Mouse (Mus musculus): ENCODE results near the gene 5730522E02Rik. TPM values are rescaled to one million over a fixed set of nuclear protein-coding genes. Genes with fewer than 3 reads are reported as not detected.

5730522E02Rik gene
- not detected for polyA plus RNA-seq (2017; shearing (Covaris generic))

GRCm38 (mm10) chr11:26210582-26211180 is at the start of gene 5730522E02Rik:
Gene 5730522E02Rik (minus strand): TSS chr11:26210763.

Other genes with a start within 250 kb of the 5730522E02Rik start
- gene Fancl, start 175.4 kb upstream of the 5730522E02Rik start, polyA plus RNA-seq (2017; shearing (Covaris generic)): 27.8 TPM

Data from CD4-positive, CD25-positive, alpha-beta regulatory T cell, adult 9 weeks (primary cell).